Mouse (Mus musculus): ENCODE measurements at regions not wholly inside any gene's neighbourhood (a gene's known extent, or its start where the extent isn't known, plus 50 kb on each side); places are given as distances from the start of the nearest gene placed in this dataset.

DNA sequence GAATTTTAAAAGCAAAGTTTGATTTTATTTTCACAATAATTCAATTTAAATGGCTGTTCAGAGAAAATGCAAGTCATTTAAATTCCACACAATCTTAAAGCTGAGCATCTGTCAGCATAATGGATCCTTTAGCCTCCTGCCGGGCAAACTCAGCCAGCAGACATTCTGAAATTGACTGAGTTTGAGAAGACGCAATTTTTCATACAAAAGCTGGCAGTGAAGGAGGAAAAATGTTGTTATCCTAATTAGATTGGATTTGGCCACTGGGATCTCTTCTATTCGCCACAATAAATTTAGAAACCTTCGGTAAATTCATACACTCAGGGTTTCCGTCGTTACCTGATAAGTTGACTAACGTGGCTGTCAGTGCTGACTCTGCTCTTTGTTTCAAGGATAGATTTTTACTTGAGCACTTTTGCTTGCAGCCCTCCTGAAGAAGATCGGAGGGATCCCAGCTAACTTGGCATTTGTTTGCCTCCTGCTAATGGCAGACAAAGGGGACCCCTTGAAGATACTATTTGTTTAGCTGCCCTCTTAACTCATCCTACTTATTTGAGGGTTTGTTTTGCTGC lies 244.9 kb upstream of the Fsip2 start:
- no peak for ATAC-seq (ENCODE audit: low TSS enrichment)

DNA sequence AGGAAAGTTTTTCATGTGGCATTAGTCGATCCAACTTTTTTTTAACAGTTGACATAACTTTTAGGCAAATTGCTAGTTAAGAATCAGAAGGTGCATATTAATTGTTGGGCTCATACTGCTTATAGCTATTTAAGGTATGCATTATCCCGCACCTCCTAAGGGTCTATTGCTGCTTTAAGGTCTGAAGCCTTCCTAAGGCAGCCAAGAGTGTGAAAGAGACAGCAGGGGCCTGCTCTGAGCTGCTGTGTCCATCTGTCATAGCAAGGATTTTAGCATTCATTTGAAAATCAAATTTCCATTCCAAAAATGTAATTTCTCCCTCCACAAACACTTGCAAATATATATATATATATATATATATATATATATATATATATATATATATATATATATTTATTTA lies 241.6 kb upstream of the Fsip2 start:
- ATAC-seq (ENCODE audit: low TSS enrichment): no peak

DNA sequence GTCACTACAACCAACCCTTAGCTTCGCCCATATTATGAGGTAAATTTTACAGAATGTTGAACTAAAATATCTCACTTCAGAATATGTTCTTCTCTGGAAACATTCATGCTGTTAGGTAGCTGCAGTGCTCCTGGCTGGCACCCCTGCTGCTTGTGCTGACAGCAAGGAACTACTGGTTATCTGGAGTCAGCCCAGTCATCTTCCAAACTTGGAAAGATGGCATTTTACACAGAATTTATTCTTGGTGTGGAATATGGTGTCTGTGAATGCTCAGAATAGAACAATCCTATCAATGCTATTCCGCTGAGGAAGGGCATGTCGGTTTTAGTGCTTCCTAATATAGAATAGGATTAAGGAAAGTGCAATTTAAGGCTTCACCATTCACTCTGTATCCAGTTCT lies 227.7 kb upstream of the Fsip2 start:
- ATAC-seq (ENCODE audit: low TSS enrichment): peak; percentile 98
